Mouse (Mus musculus) embryonic facial prominence, embryonic 10.5 days (tissue): Measurements from ENCODE around the gene Cfap61. TPM values are rescaled to one million over a fixed set of nuclear protein-coding genes. Genes with fewer than 3 reads are reported as not detected.

Source experiments
- DNase-seq: peaks from one replicate; pipeline ENCODE4 v3.0.0-alpha.2; 2017; ENCODE audit warnings: low spot score
- H3K27ac ChIP-seq: fragments of 300-500 bp; sonication (generic); replicated peaks from 2 replicates; pipeline ENCODE4 v1.5.1; 2016; ENCODE audit warnings: mild to moderate bottlenecking
- H3K27me3 ChIP-seq: fragments of 300-500 bp; sonication (generic); replicated peaks from 2 replicates; pipeline ENCODE4 v1.6.1; 2016; ENCODE audit warnings: low read depth, mild to moderate bottlenecking; ENCODE audit not compliant: poor library complexity, severe bottlenecking
- H3K36me3 ChIP-seq: fragments of 300-500 bp; sonication (generic); replicated peaks from 2 replicates; pipeline ENCODE4 v1.6.1; 2016; ENCODE audit warnings: mild to moderate bottlenecking, moderate library complexity
- H3K4me1 ChIP-seq: fragments of 300-500 bp; sonication (generic); 2 replicates; pipeline ENCODE4 v1.6.1; 2016
- H3K4me3 ChIP-seq: fragments of 300-500 bp; sonication (generic); 2 replicates; pipeline ENCODE4 v1.5.1; 2016; ENCODE audit warnings: mild to moderate bottlenecking, moderate library complexity
- H3K9me3 ChIP-seq: fragments of 300-500 bp; sonication (generic); 2 replicates; pipeline ENCODE4 v1.6.1; 2016; ENCODE audit warnings: mild to moderate bottlenecking
- WGBS: fragments of 180-500 bp; shearing (Covaris S2); methylation state at CpG from one replicate; pipeline ENCODE4 v1.1.7; 2016; 5-methylcytosine and 5-hydroxymethylcytosine counted together
- polyA plus RNA-seq: library from polyadenylated mRNA; unstranded; fragments of >200 nt; fragmentation: Nextera tagmentation; extraction: Ambion mirVana; gene quantifications from 2 replicates; pipeline ENCODE4 v1.2.1, GENCODE M21; 2016

Gene Cfap61
- polyA plus RNA-seq, 1 experiment from 2014 or later = 0.93 TPM

- DNase-seq = peak; percentile 3
- 92% methylated on average over 15 of the region's 15 CpGs for WGBS
Measured at GRCm38 (mm10) chr2:146149206-146149974, 214.8 kb downstream of the Cfap61 start.

GRCm38 (mm10) chr2:146168017-146168803, 233.6 kb downstream of the Cfap61 start:
- peaks cover 20% of the 10 kb centered on the region for H3K4me1 ChIP-seq
- no peaks in the 10 kb centered on the region for H3K27me3 ChIP-seq
- H3K36me3 ChIP-seq = no peaks in the 10 kb centered on the region
- peak; percentile 23 for DNase-seq
- H3K27ac ChIP-seq = no peak overlapping the region
- no peak overlapping the region for H3K4me3 ChIP-seq
- WGBS = 52% methylated on average over 14 of the region's 14 CpGs
- no peaks in the 10 kb centered on the region for H3K9me3 ChIP-seq

More at GRCm38 (mm10) chr2:146149206-146149974, 214.8 kb downstream of the Cfap61 start:
- Histone ChIP-seq H3K4me1 (no peaks in the 10 kb centered on the region), H3K27ac (no peak overlapping the region), H3K36me3 (no peaks in the 10 kb centered on the region), H3K27me3 (no peaks in the 10 kb centered on the region), H3K4me3 (no peak overlapping the region), H3K9me3 (no peaks in the 10 kb centered on the region)

DNA sequence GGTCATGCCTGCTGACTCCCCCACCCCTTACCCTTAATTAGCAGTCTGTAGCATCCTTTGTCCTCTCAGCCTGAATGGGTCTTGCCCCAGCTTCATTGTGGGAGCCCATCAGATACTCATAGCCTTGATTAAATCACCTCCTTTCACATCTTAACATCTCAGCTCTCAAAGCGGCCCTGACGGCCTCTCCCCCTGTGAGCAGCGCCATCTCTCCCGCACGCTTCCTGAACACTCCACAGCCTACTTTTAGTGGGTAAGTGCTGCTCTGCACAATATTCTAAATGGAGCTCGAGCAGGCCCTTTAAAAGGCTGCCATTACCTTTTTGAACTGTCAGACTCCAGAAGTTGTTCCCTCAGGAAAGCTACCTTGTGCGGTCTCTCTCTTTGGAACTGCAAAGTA, 234.9 kb downstream of the Cfap61 start:
- H3K4me1 ChIP-seq = peaks cover 20% of the 10 kb centered on the region

GRCm38 (mm10) chr2:146172106-146172505, 237.5 kb downstream of the Cfap61 start:
- peaks cover 20% of the 10 kb centered on the region for H3K4me1 ChIP-seq
- no peak overlapping the region for H3K4me3 ChIP-seq
- H3K9me3 ChIP-seq = no peaks in the 10 kb centered on the region
- no peak overlapping the region for H3K27ac ChIP-seq
- no peaks in the 10 kb centered on the region for H3K27me3 ChIP-seq
- 46% methylated on average over 4 of the region's 4 CpGs for WGBS
- DNase-seq = no peak
- no peaks in the 10 kb centered on the region for H3K36me3 ChIP-seq

More for the DNA sequence above, 234.9 kb downstream of the Cfap61 start:
- H3K36me3 ChIP-seq = no peaks in the 10 kb centered on the region
- H3K4me3 ChIP-seq = no peak overlapping the region
- H3K9me3 ChIP-seq = no peaks in the 10 kb centered on the region
- DNase-seq = peak; percentile 16
- H3K27me3 ChIP-seq = no peaks in the 10 kb centered on the region
- 51% methylated on average over 7 of the region's 7 CpGs for WGBS
- no peak overlapping the region for H3K27ac ChIP-seq

DNA sequence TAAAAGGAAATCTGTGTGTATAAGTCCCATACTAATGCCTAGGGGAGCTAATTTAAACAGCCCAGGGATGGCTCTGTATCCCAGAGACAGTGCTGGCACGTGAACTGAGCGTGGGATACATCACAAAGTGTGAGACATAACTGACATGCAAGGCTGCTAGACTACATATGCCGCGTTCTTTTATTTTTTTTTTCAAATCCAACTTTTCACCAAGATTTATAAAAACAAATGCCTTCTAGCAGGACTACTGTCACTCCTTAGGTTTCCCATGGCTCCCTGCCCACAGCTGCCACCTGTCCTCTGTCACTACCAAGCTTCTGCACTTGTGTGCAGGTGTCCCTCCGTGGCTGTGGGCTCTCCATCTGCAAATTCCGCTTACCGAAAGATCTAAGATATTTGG, 239.6 kb downstream of the Cfap61 start:
- WGBS = 91% methylated on average over 7 of the region's 7 CpGs
- Histone ChIP-seq H3K27ac (no peak overlapping the region), H3K36me3 (no peaks in the 10 kb centered on the region), H3K4me3 (no peak overlapping the region), H3K4me1 (peaks cover 7% of the 10 kb centered on the region), H3K27me3 (no peaks in the 10 kb centered on the region), H3K9me3 (peaks cover 6% of the 10 kb centered on the region; the same call in 1 of the 2 replicates)
- no peak for DNase-seq

GRCm38 (mm10) chr2:146178718-146179117, 244.1 kb downstream of the Cfap61 start:
- 79% methylated on average over 1 of the region's 1 CpGs for WGBS
- H3K4me1 ChIP-seq = no peaks in the 10 kb centered on the region
- H3K36me3 ChIP-seq = no peaks in the 10 kb centered on the region
- H3K27ac ChIP-seq = no peak overlapping the region
- peaks cover 6% of the 10 kb centered on the region; the same call in 1 of the 2 replicates for H3K9me3 ChIP-seq
- no peak for DNase-seq
- H3K4me3 ChIP-seq = no peak overlapping the region
- no peaks in the 10 kb centered on the region for H3K27me3 ChIP-seq

DNA sequence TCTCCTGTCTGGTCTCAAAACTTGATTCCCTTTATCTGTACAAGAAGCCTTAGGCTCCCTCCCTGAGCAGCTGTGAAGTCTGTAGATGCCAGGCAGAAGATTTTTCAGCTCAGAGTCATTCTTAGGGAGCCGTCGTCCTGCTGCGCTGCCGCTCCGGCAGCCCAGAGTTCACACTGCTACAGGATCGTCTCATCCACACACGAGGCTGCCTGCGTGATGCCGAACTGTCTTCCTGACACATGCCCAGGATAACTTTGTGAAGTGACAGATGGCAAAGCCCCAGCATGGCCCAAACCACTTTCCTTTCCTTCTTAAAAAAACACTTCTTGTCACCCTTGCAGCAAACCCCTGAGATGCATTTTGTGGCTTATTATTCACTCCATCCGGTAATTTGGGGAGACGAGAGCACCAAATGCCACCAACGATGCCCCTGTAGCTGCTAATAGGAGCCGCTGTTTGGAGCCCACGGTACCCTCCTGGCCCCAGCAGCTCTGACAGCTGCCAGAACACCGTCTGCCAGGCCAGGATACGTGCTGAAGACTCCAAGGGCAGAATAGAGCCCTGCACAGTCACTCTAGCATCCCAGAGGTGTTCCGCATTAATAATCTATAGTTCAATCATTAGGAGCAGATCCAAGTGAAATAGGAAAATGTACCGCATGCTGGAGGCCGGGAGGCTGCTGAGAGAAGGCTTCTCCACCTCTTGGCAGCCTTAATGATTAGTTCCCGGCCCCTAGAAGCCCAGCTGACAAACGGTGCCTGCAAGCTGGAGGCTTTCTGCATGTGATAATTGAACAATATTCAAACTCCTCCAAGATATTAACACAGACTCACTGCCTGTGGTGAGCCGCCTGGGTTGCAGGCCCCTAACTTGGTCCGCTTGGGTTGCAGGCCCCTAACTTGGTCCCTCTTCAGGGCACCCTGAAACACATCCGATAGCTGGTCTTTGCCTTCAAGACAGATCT, 249.5 kb downstream of the Cfap61 start:
- Histone ChIP-seq H3K4me1 (no peaks in the 10 kb centered on the region), H3K4me3 (no peak overlapping the region), H3K9me3 (no peaks in the 10 kb centered on the region; the same call in 1 of the 2 replicates), H3K36me3 (no peaks in the 10 kb centered on the region), H3K27ac (no peak overlapping the region), H3K27me3 (no peaks in the 10 kb centered on the region)
- WGBS = 81% methylated on average over 24 of the region's 24 CpGs
- no peak for DNase-seq

DNA sequence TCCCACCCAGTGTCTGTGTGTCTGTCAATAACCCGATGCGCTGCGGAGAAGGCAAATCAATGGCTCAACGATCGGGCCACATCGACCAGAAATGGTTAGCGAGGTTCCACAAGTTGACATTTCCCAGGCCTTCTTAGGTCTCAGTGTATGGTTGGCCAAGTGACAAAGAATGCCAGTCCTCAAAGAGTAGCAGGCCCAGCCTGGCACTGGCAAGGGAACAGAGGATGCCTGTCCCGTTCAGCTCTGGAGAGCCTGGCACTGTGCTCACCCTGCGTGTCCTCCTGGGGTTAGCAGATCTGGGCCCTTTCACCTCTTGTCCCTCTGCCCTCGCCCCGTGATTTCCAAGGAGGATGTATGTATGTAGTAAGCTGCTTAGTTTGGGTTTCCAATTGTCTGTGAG, 261.5 kb downstream of the Cfap61 start:
- 95% methylated on average over 11 of the region's 11 CpGs for WGBS
- 0 out of 2 replicates have a peak, but pooled peaks cover 5% of the 10 kb centered on the region for H3K4me1 ChIP-seq
- H3K9me3 ChIP-seq = no peaks in the 10 kb centered on the region
- no peaks in the 10 kb centered on the region for H3K36me3 ChIP-seq
- H3K27ac ChIP-seq = no peak overlapping the region
- DNase-seq = no peak
- no peaks in the 10 kb centered on the region for H3K27me3 ChIP-seq
- no peak overlapping the region for H3K4me3 ChIP-seq

DNA sequence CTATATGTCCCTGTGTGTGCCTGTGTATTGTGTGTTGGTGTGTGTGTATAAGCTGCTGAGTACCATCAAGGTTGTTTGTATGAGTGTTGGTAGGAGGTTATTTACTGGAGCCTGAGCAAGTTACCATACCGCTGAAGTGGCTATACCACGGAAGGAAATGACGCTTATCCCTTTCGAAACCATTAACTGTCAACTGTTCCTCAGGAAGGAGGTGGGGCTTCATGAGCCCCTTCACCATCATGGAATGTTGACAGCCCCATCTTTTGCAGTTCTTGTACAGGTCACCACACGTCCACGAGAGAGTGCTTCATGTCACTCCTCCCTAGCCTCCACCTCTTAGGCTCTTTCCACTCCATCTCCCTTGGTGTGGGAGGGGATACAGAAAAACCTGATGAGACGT, 263.4 kb downstream of the Cfap61 start:
- Histone ChIP-seq H3K36me3 (no peaks in the 10 kb centered on the region), H3K27ac (no peak overlapping the region), H3K4me1 (0 out of 2 replicates have a peak, but pooled peaks cover 5% of the 10 kb centered on the region), H3K9me3 (no peaks in the 10 kb centered on the region), H3K27me3 (no peaks in the 10 kb centered on the region), H3K4me3 (no peak overlapping the region)
- 83% methylated on average over 7 of the region's 7 CpGs for WGBS
- DNase-seq = no peak

GRCm38 (mm10) chr2:146210968-146211367, 276.4 kb downstream of the Cfap61 start:
- Histone ChIP-seq H3K4me3 (no peak overlapping the region), H3K9me3 (no peaks in the 10 kb centered on the region), H3K27ac (no peak overlapping the region), H3K4me1 (peaks cover 6% of the 10 kb centered on the region), H3K27me3 (peaks cover 34% of the 10 kb centered on the region), H3K36me3 (no peaks in the 10 kb centered on the region)
- WGBS = 70% methylated on average over 4 of the region's 4 CpGs
- DNase-seq = no peak

DNA sequence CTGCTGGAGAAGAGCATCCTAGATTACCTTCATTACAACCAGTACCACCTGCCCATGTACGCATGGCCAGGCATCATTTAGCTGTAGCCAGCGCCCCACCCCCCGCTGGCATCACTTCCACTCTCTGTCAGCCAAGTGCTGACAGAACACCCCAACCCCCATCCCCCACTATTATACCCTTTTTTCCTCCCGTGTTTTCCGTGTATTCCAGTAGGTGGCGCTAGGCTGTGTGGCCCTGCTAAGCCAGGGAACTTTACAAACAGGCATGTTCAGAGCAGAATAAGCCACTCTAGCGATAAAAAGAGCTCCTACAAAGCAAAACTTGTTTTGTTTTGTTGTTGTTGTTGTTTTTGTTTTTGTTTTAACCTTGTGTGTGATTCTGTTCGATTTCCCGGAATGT, 280.1 kb downstream of the Cfap61 start:
- no peaks in the 10 kb centered on the region for H3K9me3 ChIP-seq
- H3K27me3 ChIP-seq = peaks cover 69% of the 10 kb centered on the region
- 5% methylated on average over 9 of the region's 9 CpGs for WGBS
- no peaks in the 10 kb centered on the region for H3K36me3 ChIP-seq
- H3K4me3 ChIP-seq = no peak overlapping the region
- DNase-seq = peak; percentile 66
- no peak overlapping the region for H3K27ac ChIP-seq
- peaks cover 36% of the 10 kb centered on the region for H3K4me1 ChIP-seq
